15 mouse cellular contexts compared by ENCODE assay signal in genomic region chr2:6450544-6450943, GRCm38 (mm10).
DNase-seq lines count a peak whose midpoint lies in the region; ATAC-seq and TF ChIP-seq lines count a peak whose summit lies in the region.
"Had no signal": no experiment of that assay in that cellular context is flagged by ENCODE, and none has a peak within 500 bp of the region (broad histone marks: within the 10 kb centered on the region; RNA-seq: fewer than 3 reads in every experiment).

No protein-coding gene starts in this region.

- WGBS in hindbrain, embryonic 13.5 days, result 55% methylated on average over 3 of the region's 3 CpGs
- WGBS in hindbrain, embryonic 10.5 days, result 86% methylated on average over 3 of the region's 3 CpGs
- 34% methylated on average over 3 of the region's 3 CpGs for WGBS in forebrain, embryonic 14.5 days
- 62% methylated on average over 3 of the region's 3 CpGs for WGBS in stomach, postnatal 0 days

- ATAC-seq in hindbrain, embryonic 13.5 days (ENCODE audit: low FRiP score), result peak; percentile 59
- peak; percentile 67; the same call in 1 of the 2 replicates for ATAC-seq in forebrain, embryonic 14.5 days
- no peak for ATAC-seq in activated CD4-positive, CD25-positive, alpha-beta regulatory T cell, adult 4 months
- no peak for ATAC-seq in megakaryocyte-erythroid progenitor cell, adult 5-6 weeks (replicated peaks; ENCODE audit: low FRiP score, low TSS enrichment, poor library complexity, severe bottlenecking)
- no peak for ATAC-seq in stomach, postnatal 0 days (ENCODE audit: low FRiP score, low TSS enrichment)

- H3K4me1 ChIP-seq in hindbrain, embryonic 13.5 days (replicated peaks), result peaks cover 20% of the 10 kb centered on the region
- peaks cover 11% of the 10 kb centered on the region; the same call in 1 of the 2 replicates for H3K4me1 ChIP-seq in hindbrain, embryonic 10.5 days (replicated peaks)
- peaks cover 19% of the 10 kb centered on the region for H3K4me1 ChIP-seq in forebrain, embryonic 14.5 days (ENCODE audit: control insufficient read depth, insufficient read depth, low read length)
- H3K4me1 ChIP-seq in stomach, postnatal 0 days (replicated peaks; ENCODE audit: control insufficient read depth, insufficient read depth), result no peaks in the 10 kb centered on the region

- no peaks in the 10 kb centered on the region for H3K9me3 ChIP-seq in hindbrain, embryonic 13.5 days
- no peaks in the 10 kb centered on the region for H3K9me3 ChIP-seq in hindbrain, embryonic 10.5 days
- no peaks in the 10 kb centered on the region for H3K9me3 ChIP-seq in forebrain, embryonic 14.5 days (replicated peaks; ENCODE audit: control insufficient read depth, low read length)
- no peaks in the 10 kb centered on the region for H3K9me3 ChIP-seq in stomach, postnatal 0 days (ENCODE audit: control insufficient read depth, low read length)
- H3K9me3 ChIP-seq: kidney, embryonic 15.5 days; midbrain, embryonic 12.5 days; neural tube, embryonic 12.5 days had no signal

- no peak overlapping the region for H3K9ac ChIP-seq in hindbrain, embryonic 13.5 days
- H3K9ac ChIP-seq in forebrain, embryonic 14.5 days (ENCODE audit: low read length), result no peak overlapping the region
- H3K9ac ChIP-seq in stomach, postnatal 0 days (ENCODE audit: low read length), result no peak overlapping the region
- H3K9ac ChIP-seq: kidney, embryonic 15.5 days; midbrain, embryonic 12.5 days; neural tube, embryonic 12.5 days had no signal

- TF ChIP-seq EP300 in stomach, postnatal 0 days (optimal IDR thresholded peaks at IDR 0.05), result no peak

- H3K27ac ChIP-seq in hindbrain, embryonic 13.5 days, result peak overlapping the region; percentile 52
- H3K27ac ChIP-seq in hindbrain, embryonic 10.5 days, result no peak overlapping the region
- no peak overlapping the region for H3K27ac ChIP-seq in forebrain, embryonic 14.5 days (ENCODE audit: low read depth, low read length)
- no peak overlapping the region for H3K27ac ChIP-seq in stomach, postnatal 0 days (replicated peaks)
- H3K27ac ChIP-seq: gastrocnemius, adult 2 months; kidney, embryonic 15.5 days; midbrain, embryonic 12.5 days; neural tube, embryonic 12.5 days had no signal

- H3K4me2 ChIP-seq in hindbrain, embryonic 13.5 days, result no peak overlapping the region
- no peak overlapping the region for H3K4me2 ChIP-seq in forebrain, embryonic 14.5 days (ENCODE audit: low read length)
- H3K4me2 ChIP-seq in stomach, postnatal 0 days (replicated peaks; ENCODE audit: low read depth), result no peak overlapping the region
- H3K4me2 ChIP-seq: heart, embryonic 11.5 days; kidney, embryonic 15.5 days; midbrain, embryonic 12.5 days; neural tube, embryonic 12.5 days had no signal

- H3K27me3 ChIP-seq in hindbrain, embryonic 13.5 days, result no peaks in the 10 kb centered on the region
- no peaks in the 10 kb centered on the region for H3K27me3 ChIP-seq in hindbrain, embryonic 10.5 days (ENCODE audit: insufficient read depth, poor library complexity, severe bottlenecking)
- H3K27me3 ChIP-seq in forebrain, embryonic 14.5 days (replicated peaks; ENCODE audit: control insufficient read depth, insufficient read depth, low read length), result no peaks in the 10 kb centered on the region
- no peaks in the 10 kb centered on the region for H3K27me3 ChIP-seq in stomach, postnatal 0 days (ENCODE audit: control insufficient read depth, insufficient read depth, low read length)
- H3K27me3 ChIP-seq: kidney, embryonic 15.5 days; midbrain, embryonic 12.5 days; neural tube, embryonic 12.5 days had no signal

- no peak for DNase-seq in hindbrain, embryonic 10.5 days (ENCODE audit: low spot score)
- DNase-seq in right cerebral cortex, postnatal 10 days (ENCODE audit: low spot score in 2 of 2), result peak; percentile 58 to 62
- DNase-seq in right cerebral cortex, postnatal 36 days (ENCODE audit: low spot score in 2 of 2), result no peak
- DNase-seq in forebrain, embryonic 14.5 days (ENCODE audit: low spot score), result peak; percentile 76
- DNase-seq in stomach, postnatal 0 days (ENCODE audit: low spot score), result no peak
- DNase-seq: adrenal gland, postnatal 10 days; gastrocnemius, adult 2 months; right cerebral cortex, adult 18-20 months had no signal

- no peak overlapping the region for H3K4me3 ChIP-seq in hindbrain, embryonic 13.5 days
- no peak overlapping the region for H3K4me3 ChIP-seq in hindbrain, embryonic 10.5 days
- H3K4me3 ChIP-seq in forebrain, embryonic 14.5 days (ENCODE audit: low read depth, low read length), result no peak overlapping the region
- H3K4me3 ChIP-seq in stomach, postnatal 0 days (ENCODE audit: low read depth, low read length), result no peak overlapping the region
- H3K4me3 ChIP-seq: gastrocnemius, adult 2 months; kidney, embryonic 15.5 days; midbrain, embryonic 12.5 days; neural tube, embryonic 12.5 days had no signal

- no peak for TF ChIP-seq CTCF in stomach, postnatal 0 days (IDR thresholded peaks at IDR 0.05; ENCODE audit: low read depth)

- H3K36me3 ChIP-seq in hindbrain, embryonic 13.5 days, result no peaks in the 10 kb centered on the region
- no peaks in the 10 kb centered on the region for H3K36me3 ChIP-seq in hindbrain, embryonic 10.5 days
- no peaks in the 10 kb centered on the region for H3K36me3 ChIP-seq in forebrain, embryonic 14.5 days (ENCODE audit: control insufficient read depth, insufficient read depth, low read length)
- no peaks in the 10 kb centered on the region for H3K36me3 ChIP-seq in stomach, postnatal 0 days (ENCODE audit: control insufficient read depth, insufficient read depth, low read length)
- H3K36me3 ChIP-seq: kidney, embryonic 15.5 days; midbrain, embryonic 12.5 days; neural tube, embryonic 12.5 days had no signal

Comparison
In these comparisons a context has a peak if more than half of its experiments do, and no peak if none do; other contexts are left out.
1. DNase-seq: peak in right cerebral cortex, postnatal 10 days (2 of 2) and forebrain, embryonic 14.5 days (single experiment); none in hindbrain, embryonic 10.5 days (single experiment), right cerebral cortex, postnatal 36 days (0 of 2) and stomach, postnatal 0 days (single experiment).
2. ATAC-seq: peak in hindbrain, embryonic 13.5 days (single experiment) and forebrain, embryonic 14.5 days (single experiment); none in activated CD4-positive, CD25-positive, alpha-beta regulatory T cell, adult 4 months (single experiment), megakaryocyte-erythroid progenitor cell, adult 5-6 weeks (single experiment) and stomach, postnatal 0 days (single experiment).